Mouse (Mus musculus): Measurements from ENCODE around the gene C1qtnf1.

GRCm38 (mm10) chr11:118476396-118477373 is 48.7 kb downstream of the C1qtnf1 start, which contains the start of gene Engase:
- TF ChIP-seq CTCF (IDR thresholded peaks at IDR 0.05; ENCODE audit: control insufficient read depth, insufficient read depth, low read length) (no peak), POLR2A (IDR thresholded peaks at IDR 0.05; ENCODE audit: borderline replicate concordance, control insufficient read depth, low read depth, low read length) (peak; percentile 92)

Measured in bone marrow, adult 2 months (tissue).